Mouse (Mus musculus): ENCODE measurements around the gene Sumf2. TPM values are rescaled to one million over a fixed set of nuclear protein-coding genes. Genes with fewer than 3 reads are reported as not detected.
A peak's percentile ranks its signal among the peaks of the same experiment; 100 is the strongest.

Gene Sumf2
- total RNA-seq, 2 experiments from 2014 or later, result 18.8 to 19.3 TPM

DNA sequence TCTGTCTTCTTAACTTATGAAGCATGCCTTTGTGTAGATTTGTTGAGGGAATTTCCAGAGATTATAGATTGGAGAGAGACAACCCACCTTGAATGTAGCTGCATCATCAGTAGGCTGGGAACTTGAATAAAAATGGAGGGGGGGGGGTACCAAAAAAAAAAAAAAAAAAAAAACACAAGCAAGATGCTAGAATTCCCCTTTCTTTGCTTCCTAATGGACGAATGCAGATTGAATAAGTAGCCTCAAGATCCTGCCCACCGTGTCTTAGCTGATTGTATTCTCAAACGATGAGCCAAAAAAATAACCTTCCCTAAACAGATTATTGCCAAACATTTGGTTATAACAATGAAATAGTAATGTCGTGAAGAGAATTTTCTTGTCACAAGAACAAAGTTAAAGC lies 61.0 kb downstream of the Sumf2 start:
- DNase-seq (ENCODE audit: low spot score in 2 of 2), result no peak

DNA sequence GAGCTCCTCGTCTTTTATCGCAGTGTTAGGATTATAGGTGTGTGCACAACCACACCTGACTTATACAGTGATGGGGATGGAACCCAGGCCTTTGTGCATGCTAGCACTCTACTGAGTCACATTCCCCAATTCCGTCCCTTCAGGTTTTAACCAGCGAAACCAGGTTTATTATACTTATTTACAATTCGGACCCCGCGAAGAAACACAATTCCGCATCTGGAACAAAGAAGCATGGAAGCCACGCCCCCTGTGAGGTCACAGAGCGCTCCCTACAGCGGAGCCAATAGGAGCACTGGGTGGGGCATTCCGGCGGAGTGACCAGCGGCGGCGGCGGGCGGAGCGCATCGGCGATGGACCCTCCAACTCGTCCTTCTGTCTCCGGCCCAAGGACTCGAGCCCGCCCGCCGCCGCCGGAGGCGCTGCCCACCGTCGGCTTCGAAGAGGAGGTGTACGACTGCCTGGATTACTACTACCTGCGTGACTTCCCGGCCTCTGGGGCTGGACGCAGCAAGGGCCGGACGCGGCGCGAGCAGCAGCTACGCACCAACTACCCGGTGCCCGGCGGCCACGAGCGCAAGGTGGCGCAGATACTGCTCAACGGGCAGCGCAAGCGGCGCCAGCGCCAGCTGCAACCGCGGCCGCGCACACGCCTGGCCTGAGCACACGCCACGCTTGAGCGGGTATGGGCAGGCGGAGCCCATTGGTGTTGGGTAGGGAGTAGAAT lies 61.6 kb downstream of the Sumf2 start, which contains the start of gene Nupr1l:
Nupr1l (plus strand) TSS at position 299 of the 724 bp plus-strand sequence.
- peak; percentile 76 to 84 for DNase-seq (ENCODE audit: low spot score in 2 of 2)

DNA sequence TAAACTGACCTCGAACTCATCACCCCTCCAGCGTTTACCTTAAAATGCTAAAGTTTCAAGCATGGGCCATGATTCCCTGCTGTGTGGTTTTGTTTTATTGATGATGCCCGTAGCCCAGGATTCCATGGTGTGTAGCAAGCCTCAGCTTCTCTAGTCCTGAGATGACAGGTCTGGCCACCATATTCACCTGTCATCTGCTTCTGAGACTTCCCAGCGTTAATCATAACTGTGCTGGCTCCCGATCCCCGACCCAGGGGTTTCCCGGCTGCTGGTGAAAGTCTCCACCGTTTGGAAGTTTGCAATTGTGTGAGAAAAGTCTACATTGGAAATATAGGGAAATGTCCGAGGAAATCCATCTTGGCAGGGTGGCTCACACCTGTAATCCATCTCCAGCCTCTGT lies 62.4 kb downstream of the Sumf2 start:
- no peak for DNase-seq (ENCODE audit: low spot score in 2 of 2)

DNA sequence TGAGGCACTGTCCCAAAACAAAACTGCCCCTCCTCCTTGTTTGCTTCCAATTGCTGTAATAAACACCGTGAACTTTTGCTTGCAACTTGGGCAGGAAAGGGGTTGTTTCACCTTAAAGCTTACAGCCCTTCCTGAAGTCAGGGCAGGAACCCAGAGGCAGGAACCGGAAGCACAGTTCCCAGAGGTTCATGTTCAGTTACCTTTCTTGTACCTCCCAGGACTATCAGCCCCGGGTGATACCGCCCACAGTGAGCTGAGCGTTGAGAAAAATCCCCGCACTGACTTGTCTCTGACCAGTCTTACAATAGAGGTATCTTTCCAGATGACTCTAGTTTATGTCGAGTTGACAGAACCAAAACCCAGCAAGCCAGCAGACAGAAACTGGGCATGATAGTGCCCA lies 62.8 kb downstream of the Sumf2 start:
- no peak for DNase-seq (ENCODE audit: low spot score in 2 of 2)

Other genes starting within 250 kb of the Sumf2 start
- gene Zfp11, start 176.9 kb upstream of the Sumf2 start, total RNA-seq (2021), result 1 to 10 TPM; 5.9 to 6.2 TPM
- not detected for gene Sept14, start 138.5 kb upstream of the Sumf2 start, total RNA-seq (2021)
- gene Mrps17, start 131.5 kb upstream of the Sumf2 start, total RNA-seq (2021), result 10 to 100 TPM; 70.8 to 73.2 TPM
- 10 to 100 TPM; 81.8 to 88.3 TPM for gene Nipsnap2, start 121.9 kb upstream of the Sumf2 start, total RNA-seq (2021)
- gene Psph, start 59.5 kb upstream of the Sumf2 start, total RNA-seq (2021), result 10 to 100 TPM; 29.6 to 30.2 TPM
- 100 to 1,000 TPM; 412 to 435 TPM for gene Chchd2, start 40.5 kb downstream of the Sumf2 start, total RNA-seq (2021)
- gene Zbed5, start 48.7 kb downstream of the Sumf2 start, total RNA-seq (2021), result 1 to 10 TPM; 4.2 to 4.6 TPM
- gene Phkg1, start 51.6 kb downstream of the Sumf2 start, total RNA-seq (2021), result 10 to 100 TPM; 19.7 to 20.3 TPM
- gene Nupr1l, start 61.6 kb downstream of the Sumf2 start, total RNA-seq (2021), result 1 to 10 TPM; 2.1 to 2.4 TPM
- 10 to 100 TPM; 41.5 to 43.9 TPM for gene Vkorc1l1, start 95.0 kb downstream of the Sumf2 start, total RNA-seq (2021)
- gene Gusb, start 156.1 kb downstream of the Sumf2 start, total RNA-seq (2021), result 10 to 100 TPM; 13.1 to 13.7 TPM
- gene Asl, start 182.3 kb downstream of the Sumf2 start, total RNA-seq (2021), result 10 to 100 TPM; 19.2 to 21.5 TPM
- gene Crcp, start 182.3 kb downstream of the Sumf2 start, total RNA-seq (2021), result 10 to 100 TPM; 29.9 to 34.0 TPM
- 10 to 100 TPM; 47.3 to 48.8 TPM for gene Tpst1, start 226.3 kb downstream of the Sumf2 start, total RNA-seq (2021)